18 mouse cellular contexts compared by ENCODE assay signal in genomic region chr12:26280719-26281480, GRCm38 (mm10).
DNase-seq lines count a peak whose midpoint lies in the region; ATAC-seq lines count a peak whose summit lies in the region.
"Had no signal": no experiment of that assay in that cellular context is flagged by ENCODE, and none has a peak within 500 bp of the region (broad histone marks: within the 10 kb centered on the region; RNA-seq: fewer than 3 reads in every experiment).

No protein-coding gene starts in this region.

- no peak overlapping the region for H3K4me2 ChIP-seq in hindbrain, embryonic 13.5 days
- H3K4me2 ChIP-seq in hindbrain, embryonic 12.5 days (replicated peaks): no peak overlapping the region
- H3K4me2 ChIP-seq: embryonic facial prominence, embryonic 12.5 days; liver, embryonic 13.5 days; stomach, embryonic 15.5 days had no signal

- whole genome bisulfite sequencing in hindbrain, embryonic 13.5 days: 79% methylated on average over 3 of the region's 3 CpGs
- WGBS in hindbrain, embryonic 12.5 days: 77% methylated on average over 3 of the region's 3 CpGs

- peak; percentile 39 to 51 for DNase-seq in cerebellum, postnatal 14 days
- no peak for DNase-seq in cerebellum, adult 8-10 months
- peak; percentile 21 for DNase-seq in brain, adult 2 months (ENCODE audit: low read depth, low spot score)
- peak; percentile 40 for DNase-seq in lung, postnatal 10 days
- no peak for DNase-seq in adrenal gland, postnatal 36 days
- DNase-seq in layer of hippocampus, adult 8-10 months (ENCODE audit: low spot score in 2 of 2): no peak
- DNase-seq: cerebellum, adult 9-10 months; liver, embryonic 13.5 days; thymus, postnatal 14 days had no signal

- H3K27ac ChIP-seq in hindbrain, embryonic 13.5 days: 0 out of 2 replicates have a peak overlapping the region, but pooled peaks have one; percentile 12
- H3K27ac ChIP-seq in hindbrain, embryonic 12.5 days: no peak overlapping the region
- H3K27ac ChIP-seq: embryonic facial prominence, embryonic 12.5 days; kidney, postnatal 0 days; liver, embryonic 13.5 days; midbrain, embryonic 10.5 days; stomach, embryonic 15.5 days had no signal

- no peak overlapping the region for H3K4me3 ChIP-seq in hindbrain, embryonic 13.5 days
- no peak overlapping the region for H3K4me3 ChIP-seq in hindbrain, embryonic 12.5 days
- H3K4me3 ChIP-seq: embryonic facial prominence, embryonic 12.5 days; liver, embryonic 13.5 days; midbrain, embryonic 10.5 days; myocyte; stomach, embryonic 15.5 days had no signal

- no peaks in the 10 kb centered on the region for H3K27me3 ChIP-seq in hindbrain, embryonic 13.5 days
- no peaks in the 10 kb centered on the region for H3K27me3 ChIP-seq in hindbrain, embryonic 12.5 days
- H3K27me3 ChIP-seq: embryonic facial prominence, embryonic 12.5 days; liver, embryonic 13.5 days; stomach, embryonic 15.5 days had no signal

- no peaks in the 10 kb centered on the region for H3K9me3 ChIP-seq in hindbrain, embryonic 13.5 days
- H3K9me3 ChIP-seq in hindbrain, embryonic 12.5 days (replicated peaks): no peaks in the 10 kb centered on the region
- H3K9me3 ChIP-seq: embryonic facial prominence, embryonic 12.5 days; liver, embryonic 13.5 days; midbrain, embryonic 10.5 days; stomach, embryonic 15.5 days had no signal

- peaks cover 20% of the 10 kb centered on the region for H3K4me1 ChIP-seq in hindbrain, embryonic 13.5 days (replicated peaks)
- peaks cover 4% of the 10 kb centered on the region; the same call in 1 of the 2 replicates for H3K4me1 ChIP-seq in hindbrain, embryonic 12.5 days
- H3K4me1 ChIP-seq: liver, embryonic 13.5 days had no signal

- no peak overlapping the region for H3K9ac ChIP-seq in hindbrain, embryonic 13.5 days
- no peak overlapping the region for H3K9ac ChIP-seq in hindbrain, embryonic 12.5 days
- H3K9ac ChIP-seq: embryonic facial prominence, embryonic 12.5 days; liver, embryonic 13.5 days; stomach, embryonic 15.5 days had no signal

- no peak for ATAC-seq in hindbrain, embryonic 13.5 days (ENCODE audit: low FRiP score)
- no peak for ATAC-seq in hindbrain, embryonic 12.5 days (ENCODE audit: low FRiP score)
- ATAC-seq: intestine, embryonic 16.5 days; Patski had no signal

- no peaks in the 10 kb centered on the region for H3K36me3 ChIP-seq in hindbrain, embryonic 13.5 days
- H3K36me3 ChIP-seq in hindbrain, embryonic 12.5 days: no peaks in the 10 kb centered on the region
- H3K36me3 ChIP-seq: embryonic facial prominence, embryonic 12.5 days; liver, embryonic 13.5 days; midbrain, embryonic 10.5 days; stomach, embryonic 15.5 days had no signal

Comparison
In these comparisons a context has a peak if more than half of its experiments do, and no peak if none do; other contexts are left out.
1. DNase-seq: peak in cerebellum, postnatal 14 days (2 of 2), brain, adult 2 months (single experiment) and lung, postnatal 10 days (single experiment); none in cerebellum, adult 8-10 months (single experiment), adrenal gland, postnatal 36 days (0 of 2) and layer of hippocampus, adult 8-10 months (0 of 2).